Mouse (Mus musculus) gastrocnemius, adult 2 months (tissue): ENCODE measurements around the gene Gm20388. TPM values are rescaled to one million over a fixed set of nuclear protein-coding genes. Genes with fewer than 3 reads are reported as not detected.

Experiments used
- DNase-seq: peaks from one replicate; pipeline ENCODE4 v3.0.0; 2022
- H3K27ac ChIP-seq: fragments of 200-600 bp; 2 replicates; pipeline ENCODE4 v1.8.1; 2022; ENCODE audit warnings: mild to moderate bottlenecking
- H3K4me3 ChIP-seq: fragments of 200-600 bp; 2 replicates; pipeline ENCODE4 v1.8.1; 2022; ENCODE audit warnings: mild to moderate bottlenecking, moderate library complexity
- CTCF ChIP-seq: fragments of 200-600 bp; IDR thresholded peaks from 2 replicates; pipeline ENCODE4 v1.8.1; 2022; ENCODE audit warnings: antibody characterized with exemption, mild to moderate bottlenecking, moderate library complexity
- intact Hi-C: fragments of 180-260 bp; cut with DNase I; formaldehyde crosslinking; loops from one replicate; pipeline ENCODE4 v1.15.1; 2025
- total RNA-seq, 2 experiments: library from RNA; stranded (reverse); gene quantifications; 2 replicates each; pipeline ENCODE4 v1.2.3; 2021

Gm20388 gene
- total RNA-seq, 2 experiments from 2014 or later, result 6.1 to 15.0 TPM

- no peak for TF ChIP-seq CTCF
Observed at GRCm38 (mm10) chr8:120534080-120534479, 623.4 kb downstream of the Gm20388 start.

GRCm38 (mm10) chr8:120534504-120535368 is 624.1 kb downstream of the Gm20388 start:
- intact Hi-C loops, result loop anchor here (1.0 to 5.0 kb wide), 5 partner anchors 32 to 212 kb away; no protein-coding TSS in a partner anchor
- Histone ChIP-seq H3K4me3 (no peak overlapping the region), H3K27ac (no peak overlapping the region; the same call in 1 of the 2 replicates)
- no peak; the same call in 1 of the 2 replicates for TF ChIP-seq CTCF
- DNase-seq, result peak; percentile 91

More at GRCm38 (mm10) chr8:120534080-120534479, 623.4 kb downstream of the Gm20388 start:
- Histone ChIP-seq H3K27ac (peak overlapping the region; percentile 40; the same call in 1 of the 2 replicates), H3K4me3 (no peak overlapping the region)
- intact Hi-C loops, result loop anchor here (5.0 kb wide), 1 partner anchor 42 kb away; no protein-coding TSS in a partner anchor
- no peak for DNase-seq

- no peak for TF ChIP-seq CTCF
- H3K27ac ChIP-seq, result peak overlapping the region; percentile 97
- H3K4me3 ChIP-seq, result peak overlapping the region; percentile 86
- intact Hi-C loops, result loop anchor here (1.0 to 5.0 kb wide), 4 partner anchors 33 to 213 kb away; no protein-coding TSS in a partner anchor
- peak; percentile 90 for DNase-seq
Observed at GRCm38 (mm10) chr8:120535452-120536305, 625.0 kb downstream of the Gm20388 start.

GRCm38 (mm10) chr8:120536306-120537206 is 625.9 kb downstream of the Gm20388 start:
- DNase-seq, result peak; percentile 68
- intact Hi-C loops, result loop anchor here (5.0 kb wide), 3 partner anchors 34 to 169 kb away; no protein-coding TSS in a partner anchor
- Histone ChIP-seq H3K4me3 (peak overlapping the region; percentile 86), H3K27ac (peak overlapping the region; percentile 97)
- no peak for TF ChIP-seq CTCF

GRCm38 (mm10) chr8:120537207-120537817 is 626.7 kb downstream of the Gm20388 start:
- Histone ChIP-seq H3K4me3 (peak overlapping the region; percentile 86), H3K27ac (peak overlapping the region; percentile 97)
- TF ChIP-seq CTCF, result no peak
- intact Hi-C loops, result loop anchor here (5.0 kb wide), 3 partner anchors 35 to 170 kb away; no protein-coding TSS in a partner anchor
- peak; percentile 96 for DNase-seq

- DNase-seq, result peak; percentile 84
- intact Hi-C loops, result loop anchor here (5.0 kb wide), 3 partner anchors 36 to 171 kb away; no protein-coding TSS in a partner anchor
Observed at GRCm38 (mm10) chr8:120537818-120538396, 627.3 kb downstream of the Gm20388 start.

GRCm38 (mm10) chr8:120538397-120539240 is 628.0 kb downstream of the Gm20388 start:
- H3K27ac ChIP-seq, result peak overlapping the region; percentile 97
- peak overlapping the region; percentile 86 for H3K4me3 ChIP-seq
- DNase-seq, result peak; percentile 95
- no peak for TF ChIP-seq CTCF
- intact Hi-C loops, result loop anchor here (5.0 kb wide), 3 partner anchors 36 to 171 kb away; no protein-coding TSS in a partner anchor

More at GRCm38 (mm10) chr8:120537818-120538396, 627.3 kb downstream of the Gm20388 start:
- Histone ChIP-seq H3K27ac (peak overlapping the region; percentile 97), H3K4me3 (peak overlapping the region; percentile 86)
- no peak for TF ChIP-seq CTCF

- intact Hi-C loops, result loop anchor here (5.0 kb wide), 3 partner anchors 37 to 172 kb away; no protein-coding TSS in a partner anchor
- peak overlapping the region; percentile 86 for H3K4me3 ChIP-seq
- no peak for TF ChIP-seq CTCF
- DNase-seq, result peak; percentile 75
- peak overlapping the region; percentile 97 for H3K27ac ChIP-seq
Observed at GRCm38 (mm10) chr8:120539381-120539774, 628.7 kb downstream of the Gm20388 start.

GRCm38 (mm10) chr8:120539775-120540625 is 629.4 kb downstream of the Gm20388 start:
- Histone ChIP-seq H3K4me3 (peak overlapping the region; percentile 86), H3K27ac (peak overlapping the region; percentile 97)
- no peak for TF ChIP-seq CTCF
- DNase-seq, result peak; percentile 83
- intact Hi-C loops, result loop anchor here (5.0 kb wide), 3 partner anchors 38 to 173 kb away; no protein-coding TSS in a partner anchor
